Mouse (Mus musculus) thymus, adult 2 months (tissue): Measurements from ENCODE around the gene Eif2b5.

Experiments
- CTCF ChIP-seq: fragments of 200-500 bp; IDR thresholded peaks from 2 replicates; pipeline ENCODE4 v1.5.1; 2012; ENCODE audit warnings: mild to moderate bottlenecking, control low read depth, low read length, moderate library complexity, borderline replicate concordance; ENCODE audit not compliant: control insufficient read depth, poor library complexity, insufficient read depth; ENCODE audit errors: extremely low read depth
- POLR2A ChIP-seq: fragments of 200-500 bp; IDR thresholded peaks from 2 replicates; pipeline ENCODE4 v1.6.1; 2012; ENCODE audit warnings: mild to moderate bottlenecking, low read length, control low read depth, moderate library complexity; ENCODE audit not compliant: control insufficient read depth, poor library complexity, insufficient read depth; ENCODE audit errors: extremely low read depth

GRCm38 (mm10) chr16:20517216-20517615 is 18.6 kb downstream of the Eif2b5 start:
- TF ChIP-seq CTCF (no peak), POLR2A (no peak; the same call in 1 of the 2 replicates)
